Mouse (Mus musculus) liver, postnatal 0 days (tissue): Measurements from ENCODE around the gene H1foo.

ENCODE experiments used
- CTCF ChIP-seq: sonication (generic); IDR thresholded peaks from 2 replicates; pipeline ENCODE4 v1.5.1; 2016; ENCODE audit warnings: antibody characterized with exemption, low read depth
- EP300 ChIP-seq: IDR thresholded peaks from 2 replicates; pipeline ENCODE4 v1.6.1; 2016; ENCODE audit warnings: antibody characterized with exemption, low read depth, mild to moderate bottlenecking

DNA sequence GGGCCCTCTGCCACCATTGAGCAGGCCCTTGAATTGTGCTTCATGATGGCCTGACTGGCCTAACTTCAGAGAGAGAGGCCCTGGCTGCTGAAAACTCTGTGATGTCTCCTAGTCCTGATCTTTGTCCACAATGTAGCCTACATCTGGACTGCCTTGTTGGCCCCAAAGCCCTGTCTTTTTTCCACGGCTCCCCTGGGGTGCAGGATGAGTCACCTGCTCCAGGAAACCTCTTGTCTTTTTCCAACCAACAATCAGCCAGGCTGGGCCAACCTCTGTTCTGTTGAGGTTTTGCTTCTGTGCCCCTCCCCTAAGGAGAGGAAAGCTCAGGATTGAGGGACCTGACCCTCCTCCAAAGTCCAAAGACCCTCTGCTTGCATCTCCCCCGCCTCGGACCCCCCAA is 17.0 kb downstream of the H1foo start:
- TF ChIP-seq CTCF (no peak), EP300 (no peak)
